Mouse (Mus musculus): Measurements from ENCODE around the gene Psd.

Psd gene

GRCm38 (mm10) chr19:46339287-46339971, 12.5 kb upstream of the Psd start:
- in situ Hi-C loops (cut with MboI; ENCODE audit: unreplicated experiment in 2 of 2), result loop anchor here in 1 of 2 experiments (10.0 kb wide), 1 partner anchor 105 kb away; no protein-coding TSS in a partner anchor

DNA sequence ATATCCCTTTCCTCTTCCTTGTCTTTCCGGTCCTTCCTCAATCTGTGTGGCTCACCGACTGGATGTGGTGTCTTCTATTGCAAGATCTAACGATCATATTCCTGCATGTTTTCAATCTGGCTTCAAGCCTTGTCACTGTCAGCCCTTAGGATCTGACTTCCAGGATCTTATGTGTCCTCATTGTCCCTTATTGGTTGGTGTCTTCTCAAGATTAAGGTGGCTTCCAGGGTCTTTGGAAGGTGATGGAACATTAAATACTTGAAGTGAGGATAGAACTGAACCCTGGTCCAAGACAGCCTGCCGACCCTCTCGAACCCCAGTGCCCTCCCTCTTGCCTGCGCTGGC, 12.0 kb upstream of the Psd start:
- in situ Hi-C loops (cut with MboI; ENCODE audit: unreplicated experiment in 2 of 2), result loop anchor here in 1 of 2 experiments (10.0 kb wide), 1 partner anchor 106 kb away; no protein-coding TSS in a partner anchor

- in situ Hi-C loops (cut with MboI; ENCODE audit: unreplicated experiment in 2 of 2), result loop anchor here in 1 of 2 experiments (10.0 kb wide), 1 partner anchor 106 kb away; no protein-coding TSS in a partner anchor
These were observed 11.5 kb upstream of the Psd start, which contains the start of gene Cuedc2 for GRCm38 (mm10) chr19:46338331-46338936. Gene Cuedc2, minus strand, starts transcription at chr19:46338702.

DNA sequence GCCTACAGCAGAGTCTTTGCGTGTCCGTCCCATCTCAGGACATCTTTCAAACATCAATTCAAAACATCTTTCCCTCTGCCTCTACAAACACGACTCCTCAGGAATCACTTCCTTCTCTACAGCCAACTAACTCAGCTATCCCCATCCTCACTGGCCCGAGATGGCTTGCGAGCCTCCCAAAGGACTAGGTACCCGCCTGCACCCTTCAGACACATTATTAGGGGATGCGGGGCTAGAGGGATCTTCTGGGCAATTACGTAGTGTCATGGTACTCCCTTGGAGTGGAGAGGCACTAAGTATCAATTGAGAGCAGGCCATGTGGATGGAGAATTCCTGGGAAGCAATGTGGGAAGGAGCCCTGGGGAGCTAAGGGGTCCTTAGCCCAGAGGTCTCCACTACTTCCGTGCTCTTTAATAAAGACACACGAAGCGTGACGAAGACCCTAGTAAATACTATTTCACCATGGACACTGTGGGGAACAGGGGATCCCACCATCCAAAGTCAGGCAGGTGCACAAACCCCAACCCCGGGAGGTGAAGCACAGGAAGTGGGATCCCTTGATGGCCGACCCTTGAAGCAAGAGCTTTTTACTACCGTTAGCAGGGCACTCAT, 10.9 kb upstream of the Psd start:
- in situ Hi-C loops (cut with MboI; ENCODE audit: unreplicated experiment in 2 of 2), result loop anchor here in 1 of 2 experiments (10.0 kb wide), 1 partner anchor 107 kb away; no protein-coding TSS in a partner anchor

- in situ Hi-C loops (cut with MboI; ENCODE audit: unreplicated experiment in 2 of 2), result loop anchor here in 1 of 2 experiments (10.0 kb wide), 1 partner anchor 111 kb away; no protein-coding TSS in a partner anchor
These were observed 7.0 kb upstream of the Psd start for GRCm38 (mm10) chr19:46333906-46334305.

DNA sequence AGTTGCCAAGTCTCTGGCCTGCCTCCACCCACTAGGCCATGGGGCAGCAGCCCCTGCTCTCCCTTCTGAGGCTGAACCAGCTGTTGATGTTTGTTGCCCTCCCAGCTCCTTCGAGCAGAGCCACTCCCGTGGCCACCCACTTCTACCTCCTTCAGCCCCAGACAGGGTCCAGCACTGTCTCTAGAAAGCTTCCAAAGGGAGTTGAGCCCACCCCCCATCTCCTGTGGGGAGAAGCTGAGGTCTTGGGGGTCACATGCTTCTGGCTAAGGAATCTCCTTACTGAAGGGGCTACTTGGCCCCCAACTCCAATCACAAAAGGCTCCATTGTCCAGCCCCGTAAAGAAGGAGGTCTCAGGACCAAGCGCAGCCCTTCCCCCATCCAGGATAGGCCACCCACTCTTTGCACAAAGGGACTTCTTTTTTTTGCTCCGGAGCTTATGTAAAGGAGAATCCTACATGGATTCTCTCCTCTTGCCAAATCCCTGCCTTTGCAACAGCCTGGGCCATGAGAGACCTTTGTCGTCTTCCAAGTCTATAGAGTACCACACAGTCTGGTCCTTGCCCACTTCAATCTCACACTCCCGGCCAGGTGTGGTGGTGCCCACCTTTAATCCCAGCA, 5.9 kb upstream of the Psd start:
- in situ Hi-C loops (cut with MboI; ENCODE audit: unreplicated experiment in 2 of 2), result loop anchor here in 1 of 2 experiments (10.0 kb wide), 1 partner anchor 112 kb away; no protein-coding TSS in a partner anchor

- in situ Hi-C loops (cut with MboI; ENCODE audit: unreplicated experiment in 2 of 2), result loop anchor here in 1 of 2 experiments (10.0 kb wide), 1 partner anchor 113 kb away; no protein-coding TSS in a partner anchor
These were observed 5.0 kb upstream of the Psd start for GRCm38 (mm10) chr19:46331936-46332335.

DNA sequence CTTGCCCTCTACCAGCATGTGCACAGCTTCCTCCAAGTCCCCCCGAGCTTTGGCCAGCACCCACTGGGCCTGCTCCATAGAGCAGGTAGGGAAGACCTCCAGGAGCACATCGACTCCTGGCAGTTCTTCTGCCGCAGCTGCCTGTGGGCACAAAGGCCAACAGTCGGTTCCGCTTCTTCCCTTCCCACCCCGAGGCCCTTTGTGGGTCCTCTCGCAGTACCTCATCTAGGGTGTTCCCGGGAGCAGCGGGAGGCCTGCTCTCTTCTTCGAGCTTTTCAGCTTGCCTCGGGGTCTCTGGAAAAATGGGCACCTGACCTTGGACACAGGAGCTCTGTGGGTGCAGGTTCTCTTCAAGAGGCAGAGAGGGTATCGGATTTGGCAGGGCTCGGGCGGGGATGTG, 4.4 kb upstream of the Psd start:
- in situ Hi-C loops (cut with MboI; ENCODE audit: unreplicated experiment in 2 of 2), result loop anchor here in 1 of 2 experiments (10.0 kb wide), 1 partner anchor 113 kb away; no protein-coding TSS in a partner anchor

DNA sequence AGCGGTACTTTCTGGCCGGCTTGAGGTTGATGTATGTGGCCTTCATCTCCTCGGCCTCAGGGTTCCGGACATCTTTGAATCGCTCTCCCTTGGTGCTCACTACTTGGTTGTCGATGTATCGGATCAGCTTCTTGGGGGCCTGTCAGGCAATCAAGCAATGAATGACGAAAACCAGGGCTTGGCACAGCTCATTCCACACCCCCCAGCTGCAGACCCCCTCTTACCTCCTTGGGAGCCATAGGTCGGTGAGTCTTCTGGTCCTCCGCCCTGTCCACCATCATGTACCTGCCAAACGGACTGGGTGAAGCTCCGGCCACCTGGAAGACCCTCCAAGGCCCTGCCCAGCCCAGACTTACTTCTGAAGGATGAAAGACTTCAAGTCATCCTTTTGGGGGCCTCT, 3.7 kb upstream of the Psd start:
- in situ Hi-C loops (cut with MboI; ENCODE audit: unreplicated experiment in 2 of 2), result loop anchor here in 1 of 2 experiments (10.0 kb wide), 1 partner anchor 114 kb away; no protein-coding TSS in a partner anchor

- in situ Hi-C loops (cut with MboI; ENCODE audit: unreplicated experiment in 2 of 2), result loop anchor here in 1 of 2 experiments (10.0 kb wide), 1 partner anchor 115 kb away; no protein-coding TSS in a partner anchor
These were observed 3.0 kb upstream of the Psd start for GRCm38 (mm10) chr19:46329951-46330350.

GRCm38 (mm10) chr19:46329031-46329641, 2.2 kb upstream of the Psd start:
- in situ Hi-C loops (cut with MboI; ENCODE audit: unreplicated experiment in 2 of 2), result no loop called here

- in situ Hi-C loops (cut with MboI; ENCODE audit: unreplicated experiment in 2 of 2), result no loop called here
These were observed 1.4 kb upstream of the Psd start, which contains the start of gene Fbxl15 for GRCm38 (mm10) chr19:46328081-46329030. Gene Fbxl15, plus strand, starts transcription at chr19:46328184.

GRCm38 (mm10) chr19:46327531-46328064, 642 bp upstream of the Psd start:
- in situ Hi-C loops (cut with MboI; ENCODE audit: unreplicated experiment in 2 of 2), result no loop called here

DNA sequence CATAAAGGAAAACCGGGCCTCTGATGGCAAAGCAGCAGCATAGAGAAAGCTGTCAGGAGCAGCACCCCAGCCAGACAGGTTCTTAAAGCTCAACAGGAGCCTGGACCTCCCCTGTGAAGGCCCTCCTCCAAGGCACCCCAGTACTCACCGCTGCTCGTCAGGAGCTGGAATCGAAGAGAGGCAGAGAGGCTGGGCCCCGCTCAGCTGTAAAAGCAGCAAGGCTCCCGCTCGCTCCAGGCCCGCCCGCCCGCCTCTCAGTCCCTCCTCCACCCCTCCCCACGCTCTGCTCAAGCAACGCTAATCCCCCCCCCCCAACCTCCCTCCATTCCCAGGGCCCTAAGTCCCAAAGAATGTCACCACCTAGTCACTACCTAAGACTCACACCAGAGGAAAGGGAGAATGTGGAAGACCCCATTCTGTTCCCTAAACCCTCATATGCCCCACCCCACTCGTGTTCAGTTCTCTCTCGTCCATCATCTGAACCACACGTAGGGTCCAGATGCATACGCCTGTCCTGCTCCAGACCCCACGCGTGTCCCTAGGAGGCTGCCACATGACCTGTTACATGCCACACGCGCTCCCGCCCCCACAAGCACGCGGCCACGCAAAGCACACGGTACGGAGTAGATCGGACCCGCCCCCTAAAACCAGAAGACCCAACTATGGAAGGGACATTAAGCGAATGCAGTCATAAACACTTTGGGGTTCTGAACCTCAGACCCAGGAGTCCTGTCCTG, 769 bp downstream of the Psd start:
- in situ Hi-C loops (cut with MboI; ENCODE audit: unreplicated experiment in 2 of 2), result no loop called here

GRCm38 (mm10) chr19:46324918-46325317, 2.0 kb downstream of the Psd start:
- in situ Hi-C loops (cut with MboI; ENCODE audit: unreplicated experiment in 2 of 2), result no loop called here

GRCm38 (mm10) chr19:46324366-46324765, 2.6 kb downstream of the Psd start:
- in situ Hi-C loops (cut with MboI; ENCODE audit: unreplicated experiment in 2 of 2), result no loop called here

DNA sequence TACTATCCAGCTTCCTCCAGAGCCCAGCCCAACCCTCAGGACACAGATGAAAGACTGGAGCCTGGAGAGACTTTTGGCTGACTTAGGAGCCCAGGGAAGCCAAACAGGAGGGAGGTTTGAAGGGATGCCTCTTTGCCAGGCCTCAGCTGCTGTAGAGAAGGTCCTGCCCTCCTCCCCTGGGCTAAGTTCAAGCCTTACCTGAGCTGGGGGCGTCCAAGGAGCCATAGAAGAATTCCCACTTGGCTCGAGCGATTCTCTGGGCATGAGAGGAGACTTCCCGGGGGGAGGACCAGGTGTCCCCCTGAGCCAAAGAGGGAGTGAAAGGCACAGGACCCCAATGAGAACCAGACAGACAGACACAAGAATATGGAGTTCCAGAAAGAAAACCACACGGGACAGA, 3.2 kb downstream of the Psd start:
- in situ Hi-C loops (cut with MboI; ENCODE audit: unreplicated experiment in 2 of 2), result no loop called here

DNA sequence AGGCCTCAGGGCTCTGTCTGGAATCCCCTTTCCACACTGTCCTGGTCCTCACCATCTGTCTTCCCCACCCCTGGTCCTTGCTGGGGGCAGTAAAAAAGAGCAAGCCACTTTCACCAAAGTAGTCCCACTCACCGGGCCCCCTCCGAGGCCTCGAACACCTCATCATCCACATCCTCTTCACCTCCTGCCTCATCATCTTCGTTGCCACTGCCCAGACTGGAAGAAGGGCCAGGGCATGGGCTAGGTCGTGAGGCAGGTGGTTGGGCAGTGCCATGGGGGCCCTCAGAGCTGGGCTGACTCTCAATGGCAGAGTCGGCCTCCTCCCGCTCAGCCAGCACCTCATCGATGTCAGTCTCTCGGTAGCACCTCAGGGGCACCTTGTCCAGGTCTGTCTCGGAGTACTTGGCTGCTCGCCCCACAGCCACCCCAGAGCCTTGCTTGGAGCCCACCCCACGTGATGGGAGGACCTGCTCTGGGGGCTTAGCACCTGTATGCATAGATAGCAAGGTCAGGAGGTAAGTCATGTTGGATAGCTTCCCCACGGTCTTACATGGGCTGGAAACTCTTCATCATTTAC, 3.9 kb downstream of the Psd start:
- in situ Hi-C loops (cut with MboI; ENCODE audit: unreplicated experiment in 2 of 2), result no loop called here

Data from v-Abl transformed pro-B cells (cell line).